Mouse (Mus musculus): Measurements from ENCODE around the gene Zfhx3.

DNA sequence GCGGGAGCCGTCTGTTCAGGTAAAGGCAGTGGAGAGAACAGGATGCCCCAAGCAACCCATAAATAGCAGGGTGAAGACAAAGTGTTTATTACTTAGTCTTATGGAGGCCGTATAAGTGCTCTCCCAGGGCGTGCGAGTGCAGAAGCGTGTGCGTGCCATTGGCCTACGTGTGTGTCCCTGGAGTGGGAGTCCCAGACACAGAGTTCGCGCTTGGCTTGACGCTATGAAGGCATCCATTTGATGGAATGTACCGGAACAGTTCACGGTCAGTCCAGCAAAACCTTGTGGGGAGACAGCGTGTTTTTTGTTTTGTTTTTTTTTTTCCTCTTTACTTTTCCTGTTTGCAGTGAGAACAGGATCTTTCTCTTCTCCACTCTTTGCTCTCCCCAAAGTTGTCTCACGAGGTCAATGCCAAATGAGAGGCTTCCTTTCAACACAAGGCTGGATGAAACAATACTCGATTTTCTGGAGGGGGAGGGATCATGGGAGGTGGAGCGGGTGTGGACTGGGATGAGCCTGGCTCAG, 732.6 kb downstream of the Zfhx3 start:
- TF ChIP-seq RCOR1 (IDR thresholded peaks at IDR 0.05; ENCODE audit: low read depth, low read length) (no peak), CTCF (IDR thresholded peaks at IDR 0.05 in 2 of 3, conservative IDR thresholded peaks at IDR 0.05 in 1 of 3; ENCODE audit: control insufficient read depth in 1 of 3, insufficient read depth in 1 of 3, low read depth in 2 of 3, low read length in 3 of 3, poor library complexity in 1 of 3, severe bottlenecking in 1 of 3) (no peak)

Data from MEL (cell line).